Comparison of ENCODE assay signal across 8 mouse cellular contexts in the genomic region with DNA sequence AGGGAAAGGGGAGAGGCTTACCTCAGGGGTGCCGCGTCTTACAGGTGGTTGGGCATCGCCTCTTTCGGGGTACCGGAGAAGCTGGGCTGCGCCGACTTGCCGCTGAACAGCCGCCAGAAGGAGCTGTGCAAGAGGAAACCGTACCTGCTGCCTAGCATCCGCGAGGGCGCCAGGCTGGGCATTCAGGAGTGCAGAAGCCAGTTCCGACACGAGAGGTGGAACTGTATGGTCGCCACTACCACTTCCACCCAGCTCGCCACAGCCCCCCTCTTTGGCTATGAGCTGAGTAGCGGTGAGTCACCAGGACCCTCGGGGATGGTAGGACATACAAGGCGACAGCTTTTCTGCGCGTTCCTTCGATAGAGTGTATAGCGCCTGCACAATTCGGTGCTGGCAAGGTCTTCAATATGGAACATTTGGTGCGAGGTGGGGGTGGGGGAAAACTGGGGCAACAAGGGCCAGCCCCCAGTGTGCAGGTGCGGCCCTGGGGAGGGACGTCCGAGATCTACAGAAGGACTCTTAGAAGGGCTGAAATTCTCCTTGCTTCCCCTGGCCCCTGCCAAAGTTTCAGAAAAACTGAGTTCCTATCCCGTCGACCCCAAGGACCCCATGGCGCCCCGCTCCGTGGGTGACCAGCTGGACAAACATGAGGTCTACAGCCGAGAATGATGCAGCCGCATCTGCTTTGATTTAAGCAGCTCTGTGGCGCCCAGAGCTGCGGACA. TPM values are rescaled to one million over a fixed set of nuclear protein-coding genes. Genes with fewer than 3 reads are reported as not detected.
DNase-seq lines count a peak whose midpoint lies in the region; ATAC-seq and TF ChIP-seq lines count a peak whose summit lies in the region.

No protein-coding gene starts in this region.

- no peak for TF ChIP-seq POLR2A in brain, embryonic 14.5 days (IDR thresholded peaks at IDR 0.05; ENCODE audit: borderline replicate concordance, extremely low read depth, insufficient read depth, insufficient read length, poor library complexity, severe bottlenecking)

- peak overlapping the region; percentile 43 for H3K4me3 ChIP-seq in forebrain, embryonic 15.5 days
- peak overlapping the region; percentile 29 for H3K4me3 ChIP-seq in intestine, postnatal 0 days (ENCODE audit: low read depth, low read length)

- no peaks in the 10 kb centered on the region for H3K9me3 ChIP-seq in forebrain, embryonic 15.5 days
- no peaks in the 10 kb centered on the region for H3K9me3 ChIP-seq in intestine, postnatal 0 days (ENCODE audit: control insufficient read depth)

- H3K27me3 ChIP-seq in forebrain, embryonic 15.5 days: peaks cover 44% of the 10 kb centered on the region
- H3K27me3 ChIP-seq in intestine, postnatal 0 days (replicated peaks; ENCODE audit: control insufficient read depth, insufficient read depth, low read length): peaks cover 33% of the 10 kb centered on the region

- no peak overlapping the region for H3K27ac ChIP-seq in forebrain, embryonic 15.5 days (replicated peaks)
- H3K27ac ChIP-seq in intestine, postnatal 0 days (ENCODE audit: low read depth, low read length): no peak overlapping the region

- ATAC-seq in forebrain, embryonic 15.5 days (replicated peaks): peak; percentile 80
- no peak for ATAC-seq in intestine, postnatal 0 days

- H3K36me3 ChIP-seq in forebrain, embryonic 15.5 days: no peaks in the 10 kb centered on the region
- H3K36me3 ChIP-seq in intestine, postnatal 0 days (ENCODE audit: control insufficient read depth, insufficient read depth): no peaks in the 10 kb centered on the region

- peaks cover 21% of the 10 kb centered on the region for H3K4me1 ChIP-seq in forebrain, embryonic 15.5 days
- H3K4me1 ChIP-seq in intestine, postnatal 0 days (replicated peaks; ENCODE audit: control insufficient read depth, insufficient read depth, low read length): no peaks in the 10 kb centered on the region; the same call in 1 of the 2 replicates

- peak; percentile 15 to 24 for DNase-seq in left cerebral cortex, adult 18-20 months (ENCODE audit: low spot score in 2 of 2)
- no peak for DNase-seq in left cerebral cortex, adult 11 months (ENCODE audit: low spot score)
- peak; percentile 75 for DNase-seq in brain, embryonic 14.5 days (ENCODE audit: low read depth)
- DNase-seq in lung, postnatal 36 days: peak; percentile 21
- peak; percentile 28 for DNase-seq in right cerebral cortex, postnatal 25 days
- DNase-seq in layer of hippocampus, adult 18-20 months (ENCODE audit: low spot score in 2 of 2): no peak

- peak overlapping the region; percentile 76 for H3K4me2 ChIP-seq in forebrain, embryonic 15.5 days (replicated peaks)
- peak overlapping the region; percentile 62 for H3K4me2 ChIP-seq in intestine, postnatal 0 days (replicated peaks; ENCODE audit: low read depth)

- H3K9ac ChIP-seq in forebrain, embryonic 15.5 days (replicated peaks): 0 out of 2 replicates have a peak overlapping the region, but pooled peaks have one; percentile 31
- no peak overlapping the region for H3K9ac ChIP-seq in intestine, postnatal 0 days (ENCODE audit: low read depth, low read length)

- TF ChIP-seq CTCF in brain, embryonic 14.5 days (IDR thresholded peaks at IDR 0.05; ENCODE audit: borderline replicate concordance, extremely low read depth, insufficient read depth, insufficient read length): peak; percentile 30; the same call in 1 of the 2 replicates
- peak; percentile 54 for TF ChIP-seq CTCF in intestine, postnatal 0 days (IDR thresholded peaks at IDR 0.05; ENCODE audit: low read depth)

- WGBS in forebrain, embryonic 15.5 days: under 1% methylated on average over 38 of the region's 38 CpGs
- WGBS in intestine, postnatal 0 days: 2% methylated on average over 38 of the region's 38 CpGs

RNA-seq across cellular contexts. Expression of gene Wnt16, which starts 0.9 kb away (rescaled TPM):
- total RNA-seq in left cerebral cortex, adult 18-20 months (2021): 1 to 10 TPM in 1 of 2 experiments, under 1 TPM in 1; 0.94 to 2.4 TPM
- 0.48 and 0.75 TPM in 2 replicates for polyA plus RNA-seq in brain, embryonic 14.5 days (2012; rRNA removed)
- polyA plus RNA-seq in forebrain, embryonic 15.5 days (2015; fragmentation: Nextera tagmentation; extraction: Ambion mirVana): 0.36 and 0.42 TPM in 2 replicates
- 0.07 and 0.08 TPM in 2 replicates for polyA plus RNA-seq in intestine, postnatal 0 days (2015; fragmentation: Nextera tagmentation; extraction: Ambion mirVana)
- 1 to 10 TPM; 1.5 to 2.1 TPM for total RNA-seq in layer of hippocampus, adult 18-20 months (2021)

Comparison
In these comparisons a context has a peak if more than half of its experiments do, and no peak if none do; other contexts are left out.
1. DNase-seq: peak in left cerebral cortex, adult 18-20 months (2 of 2), brain, embryonic 14.5 days (single experiment), lung, postnatal 36 days (single experiment) and right cerebral cortex, postnatal 25 days (single experiment); none in left cerebral cortex, adult 11 months (single experiment) and layer of hippocampus, adult 18-20 months (0 of 2).